Mouse (Mus musculus) neural tube, embryonic 14.5 days (tissue): ENCODE measurements at regions not wholly inside any gene's neighbourhood (a gene's known extent, or its start where the extent isn't known, plus 50 kb on each side); places are given as distances from the start of the nearest gene placed in this dataset.

Experiments
- ATAC-seq: fragments of 200-750 bp; cut with Nextera tagmentation; 2 replicates; pipeline ENCODE4 v1.8.0; 2017; ENCODE audit warnings: low read depth, mild to moderate bottlenecking, moderate TSS enrichment, moderate library complexity
- H3K27ac ChIP-seq: fragments of 300-500 bp; sonication (generic); 2 replicates; pipeline ENCODE4 v1.5.1; 2014; ENCODE audit warnings: low read depth, mild to moderate bottlenecking, control low read depth, low read length, moderate library complexity, mixed read lengths
- H3K27me3 ChIP-seq: fragments of 300-500 bp; sonication (generic); 2 replicates; pipeline ENCODE4 v1.6.1; 2014; ENCODE audit warnings: low read length; ENCODE audit not compliant: control insufficient read depth, insufficient read depth
- H3K36me3 ChIP-seq: fragments of 300-500 bp; sonication (generic); 2 replicates; pipeline ENCODE4 v1.6.1; 2014; ENCODE audit warnings: low read length, mixed read lengths; ENCODE audit not compliant: control insufficient read depth, insufficient read depth
- H3K4me1 ChIP-seq: fragments of 300-500 bp; sonication (generic); 2 replicates; pipeline ENCODE4 v1.6.1; 2014; ENCODE audit warnings: low read length; ENCODE audit not compliant: control insufficient read depth, insufficient read depth
- H3K4me2 ChIP-seq: fragments of 300-500 bp; sonication (generic); 2 replicates; pipeline ENCODE4 v1.6.1; 2014; ENCODE audit warnings: mild to moderate bottlenecking, low read depth, low read length, control low read depth
- H3K4me3 ChIP-seq: fragments of 300-500 bp; sonication (generic); 2 replicates; pipeline ENCODE4 v1.5.1; 2014; ENCODE audit warnings: low read depth, low read length, control low read depth, mixed read lengths
- H3K9ac ChIP-seq: fragments of 300-500 bp; sonication (generic); replicated peaks from 2 replicates; pipeline ENCODE4 v1.6.1; 2014; ENCODE audit warnings: low read depth, mild to moderate bottlenecking, control low read depth, low read length, mixed read lengths
- H3K9me3 ChIP-seq: fragments of 300-500 bp; sonication (generic); 2 replicates; pipeline ENCODE4 v1.6.1; 2016; ENCODE audit warnings: low read length; ENCODE audit not compliant: control insufficient read depth
- WGBS: fragments of 180-500 bp; shearing (Covaris S2); extraction: QIAGEN DNeasy Blood & Tissue Kit; methylation state at CpG from one replicate; pipeline ENCODE4 v1.1.7; 2014; 5-methylcytosine and 5-hydroxymethylcytosine counted together

GRCm38 (mm10) chr17:81169118-81169517, 104.2 kb upstream of the Thumpd2 start:
- 76% methylated on average over 5 of the region's 5 CpGs for WGBS
- H3K9me3 ChIP-seq, result no peaks in the 10 kb centered on the region
- no peaks in the 10 kb centered on the region for H3K4me1 ChIP-seq
- no peak overlapping the region for H3K4me3 ChIP-seq
- no peak overlapping the region for H3K9ac ChIP-seq
- H3K36me3 ChIP-seq, result no peaks in the 10 kb centered on the region
- H3K27ac ChIP-seq, result no peak overlapping the region
- H3K27me3 ChIP-seq, result no peaks in the 10 kb centered on the region
- ATAC-seq, result no peak
- no peak overlapping the region for H3K4me2 ChIP-seq

GRCm38 (mm10) chr17:81150730-81151129, 85.8 kb upstream of the Thumpd2 start:
- H3K9ac ChIP-seq, result no peak overlapping the region
- no peaks in the 10 kb centered on the region for H3K36me3 ChIP-seq
- H3K4me1 ChIP-seq, result no peaks in the 10 kb centered on the region
- no peak overlapping the region for H3K4me3 ChIP-seq
- 86% methylated on average over 4 of the region's 4 CpGs for WGBS
- H3K9me3 ChIP-seq, result no peaks in the 10 kb centered on the region
- H3K27ac ChIP-seq, result no peak overlapping the region
- ATAC-seq, result no peak
- H3K27me3 ChIP-seq, result no peaks in the 10 kb centered on the region
- H3K4me2 ChIP-seq, result no peak overlapping the region

GRCm38 (mm10) chr17:81134702-81135101, 69.8 kb upstream of the Thumpd2 start:
- no peak overlapping the region for H3K9ac ChIP-seq
- H3K4me2 ChIP-seq, result no peak overlapping the region
- no peak for ATAC-seq
- no peaks in the 10 kb centered on the region for H3K4me1 ChIP-seq
- H3K27me3 ChIP-seq, result no peaks in the 10 kb centered on the region
- H3K4me3 ChIP-seq, result no peak overlapping the region
- WGBS, result 81% methylated on average over 6 of the region's 6 CpGs
- no peaks in the 10 kb centered on the region for H3K36me3 ChIP-seq
- H3K9me3 ChIP-seq, result no peaks in the 10 kb centered on the region
- no peak overlapping the region for H3K27ac ChIP-seq

- Histone ChIP-seq H3K27me3 (no peaks in the 10 kb centered on the region), H3K4me1 (no peaks in the 10 kb centered on the region), H3K4me3 (no peak overlapping the region), H3K27ac (no peak overlapping the region), H3K9me3 (no peaks in the 10 kb centered on the region), H3K4me2 (no peak overlapping the region), H3K9ac (no peak overlapping the region), H3K36me3 (no peaks in the 10 kb centered on the region)
- 73% methylated on average over 4 of the region's 4 CpGs for WGBS
- no peak for ATAC-seq
Observed at GRCm38 (mm10) chr17:81133227-81133626, 68.3 kb upstream of the Thumpd2 start.
